Mouse (Mus musculus) liver, embryonic 11.5 days (tissue): Measurements from ENCODE around the gene Dnajb4. TPM values are rescaled to one million over a fixed set of nuclear protein-coding genes. Genes with fewer than 3 reads are reported as not detected.
A peak's percentile ranks its signal among the peaks of the same experiment; 100 is the strongest.
"Not testable (repeated sequence)": the region's sequence is repeated elsewhere in the genome, so short reads cannot be mapped to it uniquely, and the experiment has no call there.

ENCODE experiments used
- ATAC-seq: fragments of 200-750 bp; cut with Nextera tagmentation; replicated peaks from 2 replicates; pipeline ENCODE4 v1.8.0; 2017; ENCODE audit warnings: moderate number of reproducible peaks, mild to moderate bottlenecking, moderate TSS enrichment, moderate library complexity; ENCODE audit not compliant: low FRiP score
- DNase-seq: peaks from one replicate; pipeline ENCODE4 v3.0.0-alpha.2; 2017; ENCODE audit warnings: low spot score
- H3K27ac ChIP-seq: fragments of 300-500 bp; sonication (generic); 2 replicates; pipeline ENCODE4 v1.5.1; 2014; ENCODE audit warnings: mild to moderate bottlenecking, low read depth, low read length, control low read depth
- H3K27me3 ChIP-seq: fragments of 300-500 bp; sonication (generic); replicated peaks from 2 replicates; pipeline ENCODE4 v1.6.1; 2014; ENCODE audit warnings: low read length, mixed read lengths; ENCODE audit not compliant: control insufficient read depth, insufficient read depth
- H3K36me3 ChIP-seq: fragments of 300-500 bp; sonication (generic); 2 replicates; pipeline ENCODE4 v1.6.1; 2014; ENCODE audit warnings: mild to moderate bottlenecking, low read length, moderate library complexity, mixed read lengths; ENCODE audit not compliant: control insufficient read depth, insufficient read depth
- H3K4me1 ChIP-seq: fragments of 300-500 bp; sonication (generic); replicated peaks from 2 replicates; pipeline ENCODE4 v1.6.1; 2014; ENCODE audit warnings: low read length, mixed read lengths; ENCODE audit not compliant: control insufficient read depth, insufficient read depth
- H3K4me2 ChIP-seq: fragments of 300-500 bp; sonication (generic); 2 replicates; pipeline ENCODE4 v1.6.1; 2014; ENCODE audit warnings: mild to moderate bottlenecking, control low read depth, moderate library complexity
- H3K4me3 ChIP-seq: fragments of 300-500 bp; sonication (generic); 2 replicates; pipeline ENCODE4 v1.5.1; 2014; ENCODE audit warnings: low read depth, low read length, control low read depth
- H3K9ac ChIP-seq: fragments of 300-500 bp; sonication (generic); 2 replicates; pipeline ENCODE4 v1.6.1; 2014; ENCODE audit warnings: low read depth, low read length, control low read depth
- H3K9me3 ChIP-seq: fragments of 300-500 bp; sonication (generic); 2 replicates; pipeline ENCODE4 v1.6.1; 2016; ENCODE audit warnings: low read length, inconsistent platforms, mixed read lengths; ENCODE audit not compliant: control insufficient read depth
- WGBS: fragments of 180-500 bp; shearing (Covaris S2); extraction: QIAGEN DNeasy Blood & Tissue Kit; methylation state at CpG from one replicate; pipeline ENCODE4 v1.1.7; 2014; 5-methylcytosine and 5-hydroxymethylcytosine counted together
- polyA plus RNA-seq: library from polyadenylated mRNA; unstranded; fragments of >200 nt; fragmentation: Nextera tagmentation; extraction: Ambion mirVana; gene quantifications from 2 replicates; pipeline ENCODE4 v1.2.1, GENCODE M21; 2014

Gene Dnajb4
- polyA plus RNA-seq: 29.7 and 33.1 TPM in 2 replicates

GRCm38 (mm10) chr3:152209967-152210634, at the start of gene Dnajb4, which contains the start of gene Fubp1:
Dnajb4 (minus strand) TSS chr3:152210302.
Fubp1 (plus strand) TSS chr3:152210422.
- Histone ChIP-seq H3K36me3 (peaks cover 8% of the 10 kb centered on the region; the same call in 1 of the 2 replicates), H3K4me3 (peak within 1 kb of the TSS; percentile 95), H3K4me1 (peaks cover 29% of the 10 kb centered on the region), H3K9ac (peak within 1 kb of the TSS; percentile 100), H3K9me3 (no peaks in the 10 kb centered on the region), H3K4me2 (peak within 1 kb of the TSS; percentile 95), H3K27ac (peak within 1 kb of the TSS; percentile 97), H3K27me3 (no peaks in the 10 kb centered on the region)
- under 1% methylated on average over 85 of the region's 85 CpGs for WGBS
- DNase-seq: peak; percentile 98
- ATAC-seq: peak; percentile 95

GRCm38 (mm10) chr3:152259409-152259808, 49.3 kb upstream of the Dnajb4 start:
- not testable (repeated sequence) for H3K27ac ChIP-seq, H3K9ac ChIP-seq, H3K4me2 ChIP-seq, H3K9me3 ChIP-seq, H3K36me3 ChIP-seq, H3K4me3 ChIP-seq
- H3K27me3 ChIP-seq: peaks cover 15% of the 10 kb centered on the region; the same call in 1 of the 2 replicates
- 26% methylated on average over 7 of the region's 9 CpGs for WGBS
- H3K4me1 ChIP-seq: peaks cover 12% of the 10 kb centered on the region
- DNase-seq (peak; percentile 70), ATAC-seq (peak; percentile 48; the same call in 1 of the 2 replicates)

GRCm38 (mm10) chr3:152257528-152257927, 47.4 kb upstream of the Dnajb4 start:
- H3K4me1 ChIP-seq: peaks cover 12% of the 10 kb centered on the region
- no peaks in the 10 kb centered on the region for H3K36me3 ChIP-seq

GRCm38 (mm10) chr3:152250487-152250886, 40.4 kb upstream of the Dnajb4 start:
- Histone ChIP-seq H3K4me1 (no peaks in the 10 kb centered on the region), H3K9ac (no peak overlapping the region), H3K27ac (no peak overlapping the region), H3K36me3 (no peaks in the 10 kb centered on the region), H3K27me3 (no peaks in the 10 kb centered on the region), H3K4me2 (no peak overlapping the region), H3K4me3 (no peak overlapping the region), H3K9me3 (no peaks in the 10 kb centered on the region)
- 78% methylated on average over 1 of the region's 1 CpGs for WGBS
- no peak for DNase-seq
- ATAC-seq: no peak

More at GRCm38 (mm10) chr3:152257528-152257927, 47.4 kb upstream of the Dnajb4 start:
- no peak overlapping the region for H3K4me3 ChIP-seq
- 81% methylated on average over 3 of the region's 3 CpGs for WGBS
- no peak overlapping the region for H3K9ac ChIP-seq
- H3K27me3 ChIP-seq: peaks cover 3% of the 10 kb centered on the region; the same call in 1 of the 2 replicates
- ATAC-seq (no peak), DNase-seq (no peak)
- no peak overlapping the region for H3K27ac ChIP-seq
- no peaks in the 10 kb centered on the region for H3K9me3 ChIP-seq
- no peak overlapping the region for H3K4me2 ChIP-seq

- ATAC-seq (no peak), DNase-seq (no peak)
- no peak overlapping the region for H3K27ac ChIP-seq
- no peak overlapping the region for H3K9ac ChIP-seq
- H3K4me2 ChIP-seq: no peak overlapping the region
- WGBS: 76% methylated on average over 12 of the region's 12 CpGs
- no peaks in the 10 kb centered on the region for H3K36me3 ChIP-seq
- no peak overlapping the region for H3K4me3 ChIP-seq
- no peaks in the 10 kb centered on the region for H3K27me3 ChIP-seq
- H3K4me1 ChIP-seq: no peaks in the 10 kb centered on the region
- H3K9me3 ChIP-seq: no peaks in the 10 kb centered on the region
These were observed 37.6 kb upstream of the Dnajb4 start for GRCm38 (mm10) chr3:152247708-152248107.

- DNase-seq: no peak
- H3K9me3 ChIP-seq: no peaks in the 10 kb centered on the region
- H3K4me1 ChIP-seq: no peaks in the 10 kb centered on the region
- no peak overlapping the region for H3K4me2 ChIP-seq
- no peak for ATAC-seq
- 77% methylated on average over 5 of the region's 5 CpGs for WGBS
- no peak overlapping the region for H3K9ac ChIP-seq
- H3K27ac ChIP-seq: no peak overlapping the region
- no peaks in the 10 kb centered on the region for H3K27me3 ChIP-seq
- H3K4me3 ChIP-seq: no peak overlapping the region
- H3K36me3 ChIP-seq: 0 out of 2 replicates have a peak, but pooled peaks cover 3% of the 10 kb centered on the region
These were observed 35.3 kb upstream of the Dnajb4 start for GRCm38 (mm10) chr3:152245273-152245910.

- 0 out of 2 replicates have a peak, but pooled peaks cover 3% of the 10 kb centered on the region for H3K36me3 ChIP-seq
- no peak overlapping the region for H3K4me3 ChIP-seq
- 72% methylated on average over 4 of the region's 4 CpGs for WGBS
- H3K27ac ChIP-seq: no peak overlapping the region
- DNase-seq: no peak
- no peak for ATAC-seq
- no peaks in the 10 kb centered on the region for H3K27me3 ChIP-seq
- H3K9me3 ChIP-seq: no peaks in the 10 kb centered on the region
- H3K4me1 ChIP-seq: no peaks in the 10 kb centered on the region
- H3K4me2 ChIP-seq: no peak overlapping the region
- H3K9ac ChIP-seq: no peak overlapping the region
These were observed 33.2 kb upstream of the Dnajb4 start for GRCm38 (mm10) chr3:152243304-152243703.

GRCm38 (mm10) chr3:152241098-152241497, 31.0 kb upstream of the Dnajb4 start:
- H3K36me3 ChIP-seq: peaks cover 3% of the 10 kb centered on the region; the same call in 1 of the 2 replicates
- H3K4me3 ChIP-seq: no peak overlapping the region
- no peak overlapping the region for H3K27ac ChIP-seq
- H3K4me1 ChIP-seq: no peaks in the 10 kb centered on the region
- H3K9me3 ChIP-seq: no peaks in the 10 kb centered on the region
- no peak for ATAC-seq
- H3K9ac ChIP-seq: no peak overlapping the region
- 80% methylated on average over 3 of the region's 3 CpGs for WGBS
- no peak overlapping the region for H3K4me2 ChIP-seq
- no peaks in the 10 kb centered on the region for H3K27me3 ChIP-seq
- no peak for DNase-seq
